Mouse (Mus musculus): ENCODE measurements at regions not wholly inside any gene's neighbourhood (a gene's known extent, or its start where the extent isn't known, plus 50 kb on each side); places are given as distances from the start of the nearest gene placed in this dataset.

GRCm38 (mm10) chr10:111562628-111563027 is 56.5 kb downstream of the Phlda1 start:
- no peak for TF ChIP-seq CTCF (IDR thresholded peaks at IDR 0.05; ENCODE audit: extremely low read depth, insufficient read depth, low read length)
- no peak for TF ChIP-seq POLR2A (IDR thresholded peaks at IDR 0.05; ENCODE audit: extremely low read depth, insufficient read depth, low read length)
